17 mouse cellular contexts compared by ENCODE assay signal in the genomic region with DNA sequence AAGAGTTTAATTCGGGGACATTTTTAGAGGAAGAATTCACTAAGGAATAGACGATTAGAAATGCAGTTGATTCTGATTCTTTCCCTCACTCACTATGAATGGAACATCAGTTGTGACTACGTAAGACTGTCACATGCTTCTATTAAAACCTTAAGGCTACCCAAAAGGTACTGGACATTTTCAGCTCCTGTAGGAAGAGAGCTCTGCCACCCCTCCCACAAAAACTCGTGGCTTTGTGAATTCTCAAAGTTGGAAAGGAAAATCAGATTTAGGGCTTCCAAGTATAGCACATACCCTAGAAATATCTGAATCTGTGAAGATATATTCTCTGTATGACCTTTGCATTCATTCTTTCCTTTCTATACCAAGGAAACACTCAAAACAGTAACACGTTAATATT.
"Had no signal": no experiment of that assay in that cellular context is flagged by ENCODE, and none has a peak within 500 bp of the region (broad histone marks: within the 10 kb centered on the region; RNA-seq: fewer than 3 reads in every experiment).

No protein-coding gene starts in this region.

- DNase-seq: liver, postnatal 0 days; lung, adult 2 months; lung, postnatal 14 days; lung, postnatal 36 days; thymus, adult 18-20 months; thymus, postnatal 25 days; thymus, postnatal 4 days had no signal

- H3K27ac ChIP-seq: liver, embryonic 15.5 days; lung, embryonic 15.5 days; macrophage; midbrain, embryonic 13.5 days; midbrain, embryonic 15.5 days; neural tube, embryonic 12.5 days; stomach, embryonic 15.5 days; stomach, postnatal 0 days had no signal

- H3K4me3 ChIP-seq: liver, embryonic 15.5 days; lung, embryonic 15.5 days; megakaryocyte, embryonic 14.5 days; midbrain, embryonic 13.5 days; midbrain, embryonic 15.5 days; neural tube, embryonic 12.5 days; stomach, embryonic 15.5 days had no signal

- ATAC-seq: liver, postnatal 0 days; lung, postnatal 0 days; midbrain, embryonic 13.5 days; midbrain, embryonic 15.5 days had no signal
